Mouse (Mus musculus) telencephalon, adult 2 months (tissue): Measurements from ENCODE around the gene 4930550C14Rik.

Experiments
- DNase-seq: peaks from one replicate; pipeline ENCODE4 v3.0.0-alpha.2; 2011; ENCODE audit warnings: low read depth, low spot score

4930550C14Rik gene

DNA sequence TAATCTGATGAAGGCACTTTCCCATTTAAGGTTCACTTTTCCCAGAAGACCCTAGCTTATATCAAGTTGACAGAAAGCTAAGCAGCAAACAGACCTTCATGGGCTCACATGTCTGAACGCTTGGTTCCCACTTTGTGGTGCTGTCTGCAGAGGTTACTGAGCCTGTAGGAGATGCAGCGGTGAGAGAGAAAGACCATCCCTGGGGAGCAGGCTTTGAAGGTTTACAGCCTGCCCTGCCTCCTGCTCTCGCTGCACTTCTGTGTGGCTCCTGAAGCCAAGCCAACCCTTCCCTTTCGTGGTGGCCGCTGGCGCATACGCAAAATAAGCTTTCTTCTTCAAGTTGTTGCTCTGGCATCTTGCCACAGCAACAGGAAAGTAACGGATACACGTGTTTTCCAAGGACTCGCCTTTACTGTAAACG is at the start of gene 4930550C14Rik:
Gene 4930550C14Rik (plus strand): TSS at position 35 of the 421 bp plus-strand sequence.
- no peak for DNase-seq

DNA sequence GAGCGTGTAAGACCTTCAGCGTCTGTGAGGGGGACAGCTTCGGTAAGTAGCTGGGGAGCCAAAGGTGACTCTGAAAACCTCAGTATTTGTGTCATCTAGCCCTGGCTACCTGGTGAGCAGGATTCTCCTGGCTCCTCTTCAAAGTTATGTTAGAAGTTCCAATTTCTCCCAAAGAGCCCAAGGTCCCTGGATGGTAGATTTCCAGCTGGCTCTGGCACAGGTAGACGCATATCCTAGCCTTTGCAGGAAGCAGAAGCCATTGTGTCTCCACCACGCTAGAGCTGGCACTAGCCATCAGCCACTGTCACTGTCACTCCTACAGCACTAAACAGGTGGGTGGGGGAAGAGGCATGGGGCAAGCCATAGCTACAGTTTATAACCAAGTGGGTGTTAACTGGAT is 49.0 kb upstream of the 4930550C14Rik start:
- no peak for DNase-seq

GRCm38 (mm10) chr9:53356219-53357155 is 45.6 kb upstream of the 4930550C14Rik start:
- no peak for DNase-seq

GRCm38 (mm10) chr9:53371339-53371738 is 30.8 kb upstream of the 4930550C14Rik start:
- no peak for DNase-seq

DNA sequence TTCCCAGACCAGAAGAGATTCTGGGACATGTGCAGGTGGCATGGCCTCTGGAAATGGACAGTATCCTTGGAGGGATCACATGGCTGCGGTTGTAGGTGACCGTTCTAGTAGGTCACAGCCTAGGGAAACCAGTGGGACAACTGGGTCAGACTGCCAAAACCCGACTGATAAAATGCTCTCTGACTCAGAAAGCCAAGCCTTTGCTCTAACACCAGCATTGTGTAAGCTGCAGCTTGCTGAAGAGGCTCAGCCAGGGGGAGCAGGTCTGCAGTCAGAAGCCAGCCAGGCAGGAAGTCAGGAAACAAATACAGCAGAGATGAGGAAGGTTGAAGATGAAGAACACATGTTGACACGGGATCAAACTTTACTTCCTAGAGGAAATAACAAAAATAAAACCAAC is 26.2 kb upstream of the 4930550C14Rik start:
- DNase-seq, result no peak

DNA sequence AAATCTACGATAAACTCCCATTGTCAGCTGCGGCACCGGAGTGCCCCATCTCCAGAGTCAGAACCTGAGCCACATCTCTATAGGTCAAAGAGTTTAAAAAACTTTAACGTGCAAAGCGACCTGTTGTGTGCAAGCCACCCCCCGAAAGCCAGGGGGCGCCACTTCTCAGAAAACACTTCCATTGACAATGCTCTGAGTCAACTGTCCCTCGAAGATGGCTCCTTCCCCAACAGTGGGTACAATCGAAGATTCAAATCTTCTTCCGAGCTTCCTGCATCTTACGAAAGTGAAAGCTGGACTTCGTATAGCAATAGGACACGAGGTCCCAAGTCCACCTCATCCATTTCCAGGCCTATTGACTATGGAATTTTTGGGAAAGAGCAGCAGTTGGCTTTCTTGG is 25.3 kb upstream of the 4930550C14Rik start:
- DNase-seq, result no peak

GRCm38 (mm10) chr9:53377597-53377996 is 24.5 kb upstream of the 4930550C14Rik start:
- no peak for DNase-seq

DNA sequence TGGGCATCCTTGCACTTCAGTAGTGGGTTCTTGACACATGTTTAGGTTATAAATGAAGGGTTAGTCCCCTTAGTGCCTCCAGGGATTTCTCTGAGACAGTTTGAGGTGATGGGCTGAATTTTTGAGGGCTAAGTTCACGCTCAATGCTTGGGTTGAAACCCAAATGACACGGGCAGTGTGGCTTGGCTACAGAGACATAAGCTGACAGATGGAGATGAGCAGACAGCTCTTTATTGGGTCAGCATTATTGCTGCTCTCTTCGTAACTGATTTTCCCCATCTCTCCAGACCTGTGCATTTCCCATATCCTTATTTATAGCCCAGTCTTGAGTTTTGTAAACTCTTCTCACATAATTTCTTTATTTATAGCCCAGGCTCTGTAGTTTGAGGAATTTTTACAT is 24.0 kb upstream of the 4930550C14Rik start:
- no peak for DNase-seq

GRCm38 (mm10) chr9:53380595-53380994 is 21.5 kb upstream of the 4930550C14Rik start:
- no peak for DNase-seq

GRCm38 (mm10) chr9:53381113-53381615 is 21.0 kb upstream of the 4930550C14Rik start:
- no peak for DNase-seq

DNA sequence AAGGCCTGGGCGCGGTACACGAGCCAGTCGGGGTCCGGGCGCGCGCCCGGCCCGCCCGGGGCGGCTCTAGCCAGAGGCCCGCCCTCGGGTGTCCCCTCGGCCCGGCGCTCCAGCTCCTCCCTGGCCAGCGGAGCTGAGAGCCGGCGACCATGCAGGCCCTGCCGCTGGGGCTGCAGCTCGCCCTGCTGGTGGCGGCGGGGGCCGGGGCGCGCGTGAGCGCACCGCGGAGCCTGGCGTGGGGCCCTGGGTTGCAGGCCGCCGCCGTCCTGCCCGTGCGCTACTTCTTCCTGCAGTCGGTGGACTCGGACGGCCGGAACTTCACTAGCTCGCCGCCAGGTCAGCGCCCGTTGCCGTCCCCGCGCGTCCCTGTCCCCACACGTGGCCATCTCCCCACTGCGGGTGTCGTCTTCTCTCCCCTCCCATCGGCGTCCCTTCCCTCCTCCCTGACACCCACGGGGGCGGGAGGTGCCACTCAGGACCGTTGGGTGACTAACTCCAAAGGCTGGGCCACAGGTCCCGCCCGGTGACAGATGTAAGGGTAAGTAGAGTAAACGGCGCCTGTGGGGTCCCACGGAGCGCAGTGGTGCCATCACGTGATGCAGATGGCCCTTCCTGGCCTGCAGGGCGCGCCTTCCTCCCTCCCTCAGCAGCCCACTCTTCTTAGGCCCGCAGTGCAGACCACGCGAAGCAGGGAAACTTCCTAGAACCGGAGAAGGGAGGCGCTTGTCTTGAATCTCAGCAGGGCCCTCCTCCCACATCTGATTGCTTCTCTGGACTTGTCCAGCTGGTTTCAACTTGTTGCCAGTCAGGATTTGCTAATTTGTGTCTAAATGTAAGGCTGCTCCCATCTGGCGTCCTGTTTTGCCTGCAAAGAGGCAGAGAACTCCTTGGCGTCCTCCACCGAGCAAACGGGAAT is 17.9 kb upstream of the 4930550C14Rik start, which contains the start of gene Kdelc2:
Gene Kdelc2 (plus strand): TSS at position 75 of the 916 bp plus-strand sequence.
- DNase-seq, result peak; percentile 95

- no peak for DNase-seq
Measured at GRCm38 (mm10) chr9:53384873-53385272, 17.3 kb upstream of the 4930550C14Rik start.

DNA sequence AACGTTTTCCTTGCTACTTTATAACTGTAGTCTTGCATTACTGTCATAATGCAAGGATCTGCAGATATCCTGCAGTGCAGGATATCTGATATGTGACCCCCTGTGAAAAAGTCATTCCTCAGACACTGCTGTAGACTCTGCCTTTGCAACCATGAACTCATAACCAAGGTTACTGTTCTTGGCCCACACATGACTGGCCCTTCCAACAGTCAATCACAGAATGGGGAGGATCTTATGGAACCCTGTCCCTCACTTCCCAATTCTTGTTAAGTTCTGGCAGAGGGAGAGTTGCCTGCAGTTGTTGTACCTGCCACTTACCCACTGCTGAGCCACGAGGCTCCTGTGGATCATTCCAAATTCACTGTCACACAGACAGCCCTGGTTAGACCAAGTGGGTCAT is 14.7 kb upstream of the 4930550C14Rik start:
- no peak for DNase-seq

DNA sequence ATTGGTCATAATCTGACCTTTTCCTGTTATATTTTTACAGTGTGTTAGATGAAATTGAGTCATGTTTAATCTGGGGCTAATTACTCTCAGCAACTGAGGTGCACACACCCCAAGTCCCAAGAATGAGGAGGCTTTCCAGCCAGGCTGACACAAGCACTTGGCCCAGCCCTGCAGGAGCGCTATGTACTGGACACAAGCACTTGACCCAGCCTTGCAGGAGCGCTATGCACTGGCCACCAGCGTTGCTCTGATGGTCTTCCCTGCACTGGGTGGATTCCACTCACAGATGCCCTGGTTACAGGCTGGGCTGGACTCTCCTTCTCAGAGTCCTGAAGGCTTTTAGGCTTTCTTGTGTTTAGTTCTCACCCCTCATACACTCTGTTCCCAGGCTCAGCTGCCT is 13.0 kb upstream of the 4930550C14Rik start:
- DNase-seq, result no peak

- no peak for DNase-seq
Measured at GRCm38 (mm10) chr9:53390136-53390535, 12.0 kb upstream of the 4930550C14Rik start.

DNA sequence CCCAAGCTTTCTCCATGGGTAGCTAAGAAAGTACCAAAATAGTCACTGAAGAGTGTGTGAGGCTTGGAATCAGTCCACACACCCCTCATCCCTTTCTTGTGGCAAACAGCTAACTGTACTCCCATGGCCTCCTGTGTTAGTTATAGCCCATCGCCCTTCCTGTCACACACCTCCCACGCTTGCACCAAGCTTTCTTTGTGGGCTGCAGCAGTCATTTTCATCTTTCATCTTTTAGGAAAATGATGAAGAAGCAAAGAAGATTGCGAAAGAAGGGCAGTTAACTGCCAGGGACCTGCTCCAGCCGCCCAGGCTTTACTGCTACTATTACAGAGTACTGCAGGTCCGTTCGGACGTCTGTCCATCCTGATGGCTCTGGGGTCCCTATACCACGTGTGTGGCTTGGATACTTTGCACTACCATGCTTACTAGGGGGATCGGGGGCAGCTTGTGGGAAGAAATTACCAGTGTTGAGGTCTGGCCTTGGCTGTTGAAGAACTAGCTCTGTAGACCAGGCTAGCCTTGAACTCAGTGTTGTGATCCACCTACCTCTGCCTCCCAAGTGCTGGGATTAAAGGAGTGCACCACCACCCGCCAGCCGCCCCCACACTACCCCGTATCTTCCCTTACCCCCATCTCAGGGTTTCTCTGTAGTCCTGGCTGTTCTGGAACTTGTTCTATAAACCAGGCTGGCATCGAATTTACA is 4.3 kb upstream of the 4930550C14Rik start:
- DNase-seq, result no peak

- no peak for DNase-seq
Measured at GRCm38 (mm10) chr9:53398388-53398700, 3.8 kb upstream of the 4930550C14Rik start.

- DNase-seq, result no peak
Measured at GRCm38 (mm10) chr9:53399537-53399936, 2.6 kb upstream of the 4930550C14Rik start.

- no peak for DNase-seq
Measured at GRCm38 (mm10) chr9:53400696-53401095, 1.4 kb upstream of the 4930550C14Rik start.

DNA sequence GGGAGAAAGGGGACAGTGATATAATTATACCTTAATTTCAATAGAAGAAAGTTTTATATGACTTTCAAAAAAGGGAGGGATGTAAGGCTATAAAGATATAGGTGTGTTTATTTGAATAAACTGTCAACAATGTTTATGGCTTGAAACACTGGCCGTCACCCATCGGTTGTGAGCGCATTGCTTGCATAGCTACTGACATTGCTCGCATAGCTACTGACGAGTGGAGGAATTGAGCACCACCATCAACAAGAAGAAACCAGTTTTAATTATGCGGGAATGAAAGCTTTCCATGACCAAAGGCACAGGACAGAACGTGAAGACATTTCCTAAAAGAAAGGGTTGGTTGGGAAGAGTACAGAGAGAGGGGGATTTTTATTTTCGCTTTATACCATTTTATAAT is 979 bp upstream of the 4930550C14Rik start:
- no peak for DNase-seq

- no peak for DNase-seq
Measured at GRCm38 (mm10) chr9:53402991-53403390, 866 bp downstream of the 4930550C14Rik start.
